Mouse (Mus musculus) liver, postnatal 0 days (tissue): ENCODE data around the gene Olfr640. TPM values are rescaled to one million over a fixed set of nuclear protein-coding genes. Genes with fewer than 3 reads are reported as not detected.

Source experiments
- ATAC-seq: fragments of 200-750 bp; cut with Nextera tagmentation; 2 replicates; pipeline ENCODE4 v1.8.0; 2017; ENCODE audit warnings: mild to moderate bottlenecking, moderate library complexity
- DNase-seq: peaks from one replicate; pipeline ENCODE4 v3.0.0-alpha.2; 2016
- H3K27ac ChIP-seq: fragments of 300-500 bp; sonication (generic); 2 replicates; pipeline ENCODE4 v1.5.1; 2014; ENCODE audit warnings: antibody characterized with exemption, moderate library complexity, mild to moderate bottlenecking, low read depth
- H3K27me3 ChIP-seq: fragments of 300-500 bp; sonication (generic); 2 replicates; pipeline ENCODE4 v1.6.1; 2014; ENCODE audit warnings: low read length, control low read depth, mixed read lengths; ENCODE audit not compliant: insufficient read depth
- H3K36me3 ChIP-seq: fragments of 300-500 bp; sonication (generic); replicated peaks from 2 replicates; pipeline ENCODE4 v1.6.1; 2014; ENCODE audit warnings: mild to moderate bottlenecking, control low read depth, low read length, moderate library complexity, mixed read lengths; ENCODE audit not compliant: insufficient read depth
- H3K4me1 ChIP-seq: fragments of 300-500 bp; sonication (generic); 2 replicates; pipeline ENCODE4 v1.6.1; 2014; ENCODE audit warnings: antibody characterized with exemption, mild to moderate bottlenecking, control low read depth; ENCODE audit not compliant: insufficient read depth
- H3K4me2 ChIP-seq: fragments of 300-500 bp; sonication (generic); 2 replicates; pipeline ENCODE4 v1.6.1; 2014; ENCODE audit warnings: low read depth, mild to moderate bottlenecking, low read length, moderate library complexity, mixed read lengths
- H3K4me3 ChIP-seq: fragments of 300-500 bp; sonication (generic); 2 replicates; pipeline ENCODE4 v1.5.1; 2014; ENCODE audit warnings: low read depth, low read length
- H3K9ac ChIP-seq: fragments of 300-500 bp; sonication (generic); replicated peaks from 2 replicates; pipeline ENCODE4 v1.6.1; 2014; ENCODE audit warnings: mild to moderate bottlenecking, moderate library complexity
- H3K9me3 ChIP-seq: fragments of 300-500 bp; sonication (generic); 2 replicates; pipeline ENCODE4 v1.6.1; 2016; ENCODE audit warnings: mild to moderate bottlenecking, control low read depth, low read length, mixed read lengths
- CTCF ChIP-seq: sonication (generic); IDR thresholded peaks from 2 replicates; pipeline ENCODE4 v1.5.1; 2016; ENCODE audit warnings: antibody characterized with exemption, low read depth
- EP300 ChIP-seq: IDR thresholded peaks from 2 replicates; pipeline ENCODE4 v1.6.1; 2016; ENCODE audit warnings: antibody characterized with exemption, low read depth, mild to moderate bottlenecking
- WGBS: fragments of 180-500 bp; shearing (Covaris S2); extraction: QIAGEN DNeasy Blood & Tissue Kit; methylation state at CpG from one replicate; pipeline ENCODE4 v1.1.7; 2014; ENCODE audit not compliant: insufficient replicate concordance; 5-methylcytosine and 5-hydroxymethylcytosine counted together
- polyA plus RNA-seq: library from polyadenylated mRNA; unstranded; fragments of >200 nt; fragmentation: Nextera tagmentation; extraction: Ambion mirVana; gene quantifications from 2 replicates; pipeline ENCODE4 v1.2.1, GENCODE M21; 2015

The Olfr640 gene
- polyA plus RNA-seq, 1 experiment from 2014 or later: not detected

- Histone ChIP-seq H3K4me3 (no peak overlapping the region), H3K36me3 (no peaks in the 10 kb centered on the region), H3K27me3 (no peaks in the 10 kb centered on the region), H3K9ac (no peak overlapping the region), H3K9me3 (no peaks in the 10 kb centered on the region), H3K4me1 (no peaks in the 10 kb centered on the region), H3K4me2 (no peak overlapping the region), H3K27ac (no peak overlapping the region)
- DNase-seq (no peak), ATAC-seq (no peak)
- TF ChIP-seq EP300 (no peak), CTCF (no peak)
- 29% methylated on average over 1 of the region's 1 CpGs for WGBS
Observed at GRCm38 (mm10) chr7:103971782-103972181, 53.6 kb downstream of the Olfr640 start.

- no peaks in the 10 kb centered on the region for H3K9me3 ChIP-seq
- no peaks in the 10 kb centered on the region for H3K4me1 ChIP-seq
- H3K4me2 ChIP-seq: no peak within 1 kb of the TSS
- no peak for TF ChIP-seq EP300
- no peak for TF ChIP-seq CTCF
- no peak within 1 kb of the TSS for H3K27ac ChIP-seq
- H3K9ac ChIP-seq: no peak within 1 kb of the TSS
- DNase-seq (no peak), ATAC-seq (no peak)
- no peak within 1 kb of the TSS for H3K4me3 ChIP-seq
- 54% methylated on average over 1 of the region's 1 CpGs for WGBS
- H3K27me3 ChIP-seq: no peaks in the 10 kb centered on the region
- H3K36me3 ChIP-seq: no peaks in the 10 kb centered on the region
Observed at GRCm38 (mm10) chr7:103970852-103971251, 54.5 kb downstream of the Olfr640 start, which contains the start of gene Olfr635. Gene Olfr635, plus strand, starts transcription at chr7:103971152.

Other genes starting within 250 kb of the Olfr640 start
- gene Olfr68, start 245.9 kb downstream of the Olfr640 start, polyA plus RNA-seq: not detected in 2 replicates
- 0.02 TPM in 1 of 2 replicates, not detected in the other for gene Olfr67, start 233.8 kb downstream of the Olfr640 start, polyA plus RNA-seq
- gene Hbb-bt, start 211.6 kb downstream of the Olfr640 start, polyA plus RNA-seq: 16,738 and 17,184 TPM in 2 replicates
- gene Hbb-bs, start 197.5 kb downstream of the Olfr640 start, polyA plus RNA-seq: 51,353 and 55,260 TPM in 2 replicates
- not detected in 2 replicates for gene Hbb-bh2, start 185.1 kb downstream of the Olfr640 start, polyA plus RNA-seq
- gene Hbb-bh1, start 182.4 kb downstream of the Olfr640 start, polyA plus RNA-seq: 1.8 and 2.5 TPM in 2 replicates
- gene Hbb-y, start 172.4 kb downstream of the Olfr640 start, polyA plus RNA-seq: 5.5 and 5.6 TPM in 2 replicates
- gene Olfr66, start 139.3 kb downstream of the Olfr640 start, polyA plus RNA-seq: not detected in 2 replicates
- not detected in 2 replicates for gene Olfr64, start 131.1 kb downstream of the Olfr640 start, polyA plus RNA-seq
- gene Olfr65, start 122.1 kb downstream of the Olfr640 start, polyA plus RNA-seq: not detected in 2 replicates
- not detected in 2 replicates for gene Olfr631, start 96.7 kb downstream of the Olfr640 start, polyA plus RNA-seq
- 0.06 TPM in 1 of 2 replicates, not detected in the other for gene Olfr632, start 91.2 kb downstream of the Olfr640 start, polyA plus RNA-seq
- gene Olfr633, start 81.1 kb downstream of the Olfr640 start, polyA plus RNA-seq: not detected in 2 replicates
- gene Olfr635, start 54.4 kb downstream of the Olfr640 start, polyA plus RNA-seq: not detected in 2 replicates
- not detected in 2 replicates for gene Olfr638, start 26.8 kb downstream of the Olfr640 start, polyA plus RNA-seq
- not detected in 2 replicates for gene Olfr639, start 8.3 kb downstream of the Olfr640 start, polyA plus RNA-seq
- gene Olfr641, start 9.9 kb upstream of the Olfr640 start, polyA plus RNA-seq: not detected in 2 replicates
- gene Olfr642, start 27.1 kb upstream of the Olfr640 start, polyA plus RNA-seq: not detected in 2 replicates
- gene 4930516K23Rik, start 35.9 kb upstream of the Olfr640 start, polyA plus RNA-seq: not detected in 2 replicates
- not detected in 2 replicates for gene Olfr644, start 46.3 kb upstream of the Olfr640 start, polyA plus RNA-seq
- not detected in 2 replicates for gene Olfr645, start 59.9 kb upstream of the Olfr640 start, polyA plus RNA-seq
- not detected in 2 replicates for gene Olfr646, start 79.3 kb upstream of the Olfr640 start, polyA plus RNA-seq
- not detected in 2 replicates for gene Ubqln5, start 104.3 kb upstream of the Olfr640 start, polyA plus RNA-seq
- not detected in 2 replicates for gene Olfr643, start 111.8 kb upstream of the Olfr640 start, polyA plus RNA-seq
- not detected in 2 replicates for gene Ubqln3, start 117.7 kb upstream of the Olfr640 start, polyA plus RNA-seq
- not detected in 2 replicates for gene Ubqlnl, start 125.0 kb upstream of the Olfr640 start, polyA plus RNA-seq
- gene Olfm5, start 139.3 kb upstream of the Olfr640 start, polyA plus RNA-seq: not detected in 2 replicates
- gene Olfr648, start 157.8 kb upstream of the Olfr640 start, polyA plus RNA-seq: not detected in 2 replicates
- gene Olfr649, start 170.4 kb upstream of the Olfr640 start, polyA plus RNA-seq: not detected in 2 replicates
- 0.25 and 0.27 TPM in 2 replicates for gene Trim6, start 193.2 kb upstream of the Olfr640 start, polyA plus RNA-seq
- gene Trim34a, start 218.9 kb upstream of the Olfr640 start, polyA plus RNA-seq: 2.6 and 2.8 TPM in 2 replicates